Mouse (Mus musculus) lung, embryonic 15.5 days (tissue): Measurements from ENCODE around the gene Naf1. TPM values are rescaled to one million over a fixed set of nuclear protein-coding genes. Genes with fewer than 3 reads are reported as not detected.

Experiments used
- ATAC-seq: fragments of 200-750 bp; cut with Nextera tagmentation; 2 replicates; pipeline ENCODE4 v1.8.0; 2017; ENCODE audit warnings: moderate number of reproducible peaks, borderline replicate concordance; ENCODE audit not compliant: low FRiP score, low TSS enrichment; ENCODE audit errors: extremely low read depth
- H3K27ac ChIP-seq: fragments of 300-500 bp; sonication (generic); 2 replicates; pipeline ENCODE4 v1.5.1; 2015; ENCODE audit warnings: moderate library complexity, mild to moderate bottlenecking, inconsistent platforms
- H3K27me3 ChIP-seq: fragments of 300-500 bp; sonication (generic); 2 replicates; pipeline ENCODE4 v1.6.1; 2015; ENCODE audit warnings: inconsistent platforms
- H3K36me3 ChIP-seq: fragments of 300-500 bp; sonication (generic); 2 replicates; pipeline ENCODE4 v1.6.1; 2015; ENCODE audit warnings: inconsistent platforms
- H3K4me1 ChIP-seq: fragments of 300-500 bp; sonication (generic); 2 replicates; pipeline ENCODE4 v1.6.1; 2015; ENCODE audit warnings: inconsistent platforms
- H3K4me2 ChIP-seq: fragments of 300-500 bp; sonication (generic); 2 replicates; pipeline ENCODE4 v1.6.1; 2015; ENCODE audit warnings: inconsistent platforms, mild to moderate bottlenecking, moderate library complexity
- H3K4me3 ChIP-seq: fragments of 300-500 bp; sonication (generic); 2 replicates; pipeline ENCODE4 v1.5.1; 2015; ENCODE audit warnings: mild to moderate bottlenecking, inconsistent platforms
- H3K9ac ChIP-seq: fragments of 300-500 bp; sonication (generic); 2 replicates; pipeline ENCODE4 v1.6.1; 2015; ENCODE audit warnings: inconsistent platforms
- H3K9me3 ChIP-seq: fragments of 300-500 bp; sonication (generic); 2 replicates; pipeline ENCODE4 v1.6.1; 2016; ENCODE audit warnings: inconsistent platforms
- WGBS: fragments of 180-500 bp; shearing (Covaris S2); methylation state at CpG from one replicate; pipeline ENCODE4 v1.1.7; 2015; 5-methylcytosine and 5-hydroxymethylcytosine counted together
- polyA plus RNA-seq: library from polyadenylated mRNA; unstranded; fragments of >200 nt; fragmentation: Nextera tagmentation; extraction: Ambion mirVana; gene quantifications from 2 replicates; pipeline ENCODE4 v1.2.1, GENCODE M21; 2015

The Naf1 gene
- polyA plus RNA-seq, 1 experiment from 2014 or later: 3.3 TPM

DNA sequence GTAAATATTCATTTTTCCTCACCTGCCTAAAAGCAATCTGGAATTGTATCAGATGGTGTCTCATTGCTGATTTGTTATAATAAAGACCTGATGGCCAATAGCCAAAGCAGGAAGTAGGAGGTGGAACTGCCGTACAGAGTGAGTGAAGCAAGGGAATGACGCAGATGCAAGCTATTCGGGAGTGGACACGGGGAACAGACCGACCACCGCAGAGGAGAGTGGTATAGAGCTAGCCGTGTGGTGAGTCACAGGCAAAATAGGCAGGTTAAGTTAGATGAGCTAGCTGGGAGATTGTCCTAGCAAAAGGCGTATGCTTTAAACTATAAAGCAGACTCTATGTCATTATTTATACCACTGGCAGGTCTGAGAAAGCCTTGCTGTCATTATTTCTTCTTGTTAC is 46.1 kb downstream of the Naf1 start:
- no peak overlapping the region for H3K4me3 ChIP-seq
- 75% methylated on average over 8 of the region's 8 CpGs for WGBS
- H3K36me3 ChIP-seq: no peaks in the 10 kb centered on the region
- no peak overlapping the region for H3K4me2 ChIP-seq
- ATAC-seq: no peak
- H3K9me3 ChIP-seq: no peaks in the 10 kb centered on the region
- H3K27me3 ChIP-seq: no peaks in the 10 kb centered on the region
- no peak overlapping the region for H3K9ac ChIP-seq
- no peak overlapping the region for H3K27ac ChIP-seq
- no peaks in the 10 kb centered on the region for H3K4me1 ChIP-seq

DNA sequence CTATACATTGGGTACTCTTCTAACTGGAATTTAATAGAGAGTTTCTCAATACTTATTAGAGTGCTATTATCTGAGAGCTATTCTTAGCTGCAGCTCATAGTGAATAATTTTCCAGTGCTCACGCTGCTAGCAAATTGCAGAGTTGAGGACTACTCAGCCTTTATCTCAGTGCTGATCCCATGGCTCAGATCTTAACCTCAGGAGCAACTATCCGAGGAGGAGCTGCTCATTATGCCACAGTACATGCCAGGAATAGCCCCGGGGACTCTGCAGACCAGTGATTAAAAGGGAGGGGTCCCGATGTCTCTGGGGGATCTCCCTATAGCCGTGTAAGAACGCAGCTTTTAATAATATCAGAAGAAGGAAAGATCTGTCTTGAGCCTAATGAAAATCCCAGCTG is 50.7 kb downstream of the Naf1 start:
- Histone ChIP-seq H3K9ac (no peak overlapping the region), H3K4me1 (no peaks in the 10 kb centered on the region), H3K4me2 (no peak overlapping the region), H3K9me3 (no peaks in the 10 kb centered on the region), H3K27ac (no peak overlapping the region), H3K27me3 (no peaks in the 10 kb centered on the region), H3K4me3 (no peak overlapping the region), H3K36me3 (no peaks in the 10 kb centered on the region)
- no peak for ATAC-seq
- 36% methylated on average over 6 of the region's 6 CpGs for WGBS

DNA sequence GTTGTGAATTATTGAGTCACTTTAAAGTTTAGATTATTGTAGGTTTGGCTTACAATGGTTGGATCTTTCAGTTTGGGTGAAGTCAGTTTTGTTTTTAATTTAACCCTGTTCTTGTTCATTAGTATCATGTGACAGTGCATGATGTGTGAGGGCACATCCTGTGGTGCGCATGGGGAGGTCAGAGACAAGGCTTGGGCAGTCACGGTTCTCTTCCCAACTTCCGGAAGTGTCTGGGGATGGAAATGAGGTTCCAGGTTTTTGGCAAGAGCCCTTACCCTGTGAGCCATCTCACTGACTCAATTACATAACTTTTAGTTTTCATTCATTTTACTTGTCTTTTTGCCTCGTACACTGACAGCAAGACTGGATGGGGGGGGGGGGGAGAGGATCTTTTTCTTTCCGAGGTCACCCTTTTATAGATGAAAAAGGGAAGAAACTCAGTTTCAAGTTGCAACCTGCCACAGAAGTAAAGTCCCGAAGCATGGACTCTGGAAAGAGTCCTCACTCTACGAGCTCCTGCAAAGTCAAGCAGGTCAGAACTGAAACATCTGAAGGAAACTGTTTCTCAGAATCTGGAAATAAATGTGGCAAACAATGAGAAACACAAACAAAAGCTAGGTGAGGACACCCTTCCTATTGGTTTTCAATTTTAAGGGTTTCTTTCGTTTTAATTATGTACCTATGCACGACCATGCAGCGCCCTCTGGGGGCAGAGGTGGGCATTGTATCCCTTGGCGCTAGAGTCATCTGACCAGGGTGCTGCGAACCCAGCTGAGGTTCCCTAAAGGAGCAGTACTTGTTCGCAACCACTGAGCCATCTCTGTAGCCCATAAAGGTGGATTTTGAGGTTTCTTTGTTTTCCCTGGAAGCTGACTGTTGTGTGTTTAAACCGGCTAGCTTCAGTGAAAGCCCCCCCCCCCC is 53.9 kb downstream of the Naf1 start:
- Histone ChIP-seq H3K9me3 (no peaks in the 10 kb centered on the region), H3K27me3 (no peaks in the 10 kb centered on the region), H3K4me3 (no peak overlapping the region), H3K4me1 (no peaks in the 10 kb centered on the region), H3K36me3 (no peaks in the 10 kb centered on the region), H3K4me2 (no peak overlapping the region), H3K27ac (no peak overlapping the region), H3K9ac (no peak overlapping the region)
- ATAC-seq: no peak
- WGBS: 58% methylated on average over 14 of the region's 14 CpGs

DNA sequence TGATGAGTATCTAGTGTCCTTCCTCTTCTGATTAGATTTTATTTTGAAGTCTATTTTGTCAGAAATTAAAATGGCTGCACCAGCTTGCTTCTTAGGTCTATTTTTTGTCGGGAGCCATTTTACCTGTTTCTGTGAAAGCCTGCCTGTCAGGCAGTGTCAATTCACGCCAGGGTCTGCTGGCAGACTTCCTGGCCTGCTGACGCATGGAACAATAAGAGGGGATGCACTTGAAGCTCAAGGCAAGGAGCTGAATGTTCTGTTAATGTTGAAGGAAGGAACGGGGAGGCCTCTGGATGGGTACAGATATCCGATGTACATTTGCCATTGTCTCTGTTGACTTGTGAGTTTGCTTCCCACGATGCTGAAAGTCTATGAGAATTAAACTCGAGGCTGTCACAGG is 56.0 kb downstream of the Naf1 start:
- no peaks in the 10 kb centered on the region for H3K9me3 ChIP-seq
- 55% methylated on average over 7 of the region's 7 CpGs for WGBS
- H3K9ac ChIP-seq: no peak overlapping the region
- H3K4me3 ChIP-seq: no peak overlapping the region
- no peak for ATAC-seq
- H3K27ac ChIP-seq: no peak overlapping the region
- H3K36me3 ChIP-seq: no peaks in the 10 kb centered on the region
- H3K27me3 ChIP-seq: no peaks in the 10 kb centered on the region
- H3K4me2 ChIP-seq: no peak overlapping the region
- no peaks in the 10 kb centered on the region for H3K4me1 ChIP-seq

DNA sequence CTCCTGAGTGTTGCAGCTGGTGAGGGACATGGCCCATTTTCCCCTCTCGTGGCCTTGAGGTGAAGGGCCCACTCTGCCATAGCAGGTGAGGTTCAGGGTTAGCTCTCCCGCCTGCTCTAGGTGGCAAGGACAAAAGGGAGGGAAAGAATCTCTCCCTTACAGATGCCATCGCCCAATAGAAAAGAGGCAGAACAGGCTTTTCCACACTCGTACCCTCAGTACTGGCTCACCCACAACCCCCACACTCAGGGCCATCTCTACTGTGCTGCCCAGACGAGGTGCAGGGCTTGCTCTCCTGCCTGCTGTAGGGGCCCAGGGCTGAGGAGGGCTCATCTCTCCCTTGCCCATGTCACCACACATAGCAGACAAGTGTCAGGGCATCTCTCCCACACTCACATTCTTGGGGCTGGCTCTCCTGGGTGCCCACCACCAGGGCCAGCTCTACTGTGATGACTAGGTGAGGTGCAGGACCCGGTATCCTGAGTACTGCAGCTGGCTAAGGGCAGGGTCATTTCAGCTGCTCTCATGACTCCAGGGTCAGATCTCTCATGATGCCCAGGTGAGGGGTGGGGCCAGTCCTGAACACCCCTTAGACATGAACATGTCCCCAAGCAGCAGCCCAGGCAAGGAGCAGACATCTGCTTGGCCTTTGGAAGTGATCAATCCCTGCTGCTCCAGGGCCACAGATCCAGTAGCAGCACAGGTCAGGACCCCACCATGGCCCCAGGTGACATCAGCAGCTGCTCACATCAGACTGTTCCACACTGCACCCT is 57.9 kb downstream of the Naf1 start:
- no peak overlapping the region for H3K4me3 ChIP-seq
- H3K9me3 ChIP-seq: no peaks in the 10 kb centered on the region
- no peak overlapping the region for H3K27ac ChIP-seq
- H3K36me3 ChIP-seq: no peaks in the 10 kb centered on the region
- H3K27me3 ChIP-seq: no peaks in the 10 kb centered on the region
- no peak overlapping the region for H3K4me2 ChIP-seq
- WGBS: 54% methylated on average over 6 of the region's 6 CpGs
- ATAC-seq: peak; percentile 55; the same call in 1 of the 2 replicates
- no peaks in the 10 kb centered on the region for H3K4me1 ChIP-seq
- H3K9ac ChIP-seq: no peak overlapping the region

DNA sequence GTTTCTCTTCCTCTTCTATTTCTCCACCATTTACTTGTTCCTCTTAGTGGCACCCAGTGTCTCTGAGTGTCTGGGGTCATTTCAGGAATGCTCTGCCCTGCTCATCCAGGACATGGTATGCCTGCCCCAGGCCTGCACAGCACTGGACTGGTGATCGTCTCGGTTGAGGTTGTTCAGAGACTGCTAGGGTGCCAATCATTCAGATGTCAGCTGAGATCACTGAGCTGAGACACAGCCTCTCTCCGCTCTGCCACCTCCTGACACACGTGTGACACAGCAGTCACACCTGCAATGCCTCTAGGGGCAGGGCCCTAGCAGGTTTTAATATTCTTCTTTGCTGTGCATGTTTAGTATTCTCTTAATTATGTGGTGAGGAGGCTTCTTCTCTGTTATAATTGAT is 58.5 kb downstream of the Naf1 start:
- Histone ChIP-seq H3K9me3 (no peaks in the 10 kb centered on the region), H3K4me3 (no peak overlapping the region), H3K27ac (no peak overlapping the region), H3K9ac (no peak overlapping the region), H3K36me3 (no peaks in the 10 kb centered on the region), H3K27me3 (no peaks in the 10 kb centered on the region), H3K4me2 (no peak overlapping the region), H3K4me1 (no peaks in the 10 kb centered on the region)
- no peak for ATAC-seq
- 64% methylated on average over 4 of the region's 4 CpGs for WGBS

DNA sequence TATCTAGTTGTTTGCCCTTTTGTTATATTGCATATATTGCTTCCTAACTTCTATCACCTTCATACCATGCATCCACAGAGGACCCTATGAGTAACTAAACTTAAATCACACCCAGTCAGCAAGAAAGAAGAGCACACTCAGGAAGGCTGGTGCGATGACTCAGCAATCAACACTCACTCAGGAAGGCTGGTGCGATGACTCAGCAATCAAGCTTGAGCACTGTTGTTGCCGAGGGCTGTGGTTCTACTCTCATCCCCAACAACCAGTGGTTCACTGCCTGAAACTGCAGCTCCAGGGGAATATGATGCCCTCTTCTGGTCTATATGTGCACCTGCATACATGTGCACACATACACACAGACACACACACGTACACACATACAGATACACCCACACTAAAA is 73.7 kb downstream of the Naf1 start:
- Histone ChIP-seq H3K4me2 (no peak overlapping the region), H3K9me3 (no peaks in the 10 kb centered on the region), H3K9ac (no peak overlapping the region), H3K4me3 (no peak overlapping the region), H3K27me3 (no peaks in the 10 kb centered on the region), H3K4me1 (no peaks in the 10 kb centered on the region), H3K27ac (no peak overlapping the region), H3K36me3 (no peaks in the 10 kb centered on the region)
- WGBS: 89% methylated on average over 4 of the region's 4 CpGs
- ATAC-seq: no peak

DNA sequence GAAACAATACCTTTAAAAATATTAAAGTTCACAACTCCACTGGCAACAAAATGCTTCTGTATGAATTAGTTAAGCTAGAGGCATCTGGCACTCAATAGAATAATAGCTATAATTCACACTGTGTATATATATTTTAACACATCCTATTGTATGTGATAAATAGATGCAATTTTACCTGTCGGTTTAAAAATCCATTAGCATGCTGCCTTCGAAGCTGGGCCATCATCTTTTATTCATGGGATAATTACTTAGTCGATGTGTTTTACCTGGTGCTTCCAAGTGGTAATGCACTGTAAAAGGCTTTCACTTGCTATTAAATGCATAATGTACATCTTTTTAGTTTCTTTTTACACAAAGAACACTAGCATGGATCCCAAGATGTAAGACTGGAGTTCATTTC is 76.2 kb downstream of the Naf1 start:
- ATAC-seq: no peak
- no peaks in the 10 kb centered on the region for H3K27me3 ChIP-seq
- WGBS: 80% methylated on average over 3 of the region's 3 CpGs

More for the DNA sequence above, 76.2 kb downstream of the Naf1 start:
- Histone ChIP-seq H3K4me1 (no peaks in the 10 kb centered on the region), H3K9ac (no peak overlapping the region), H3K4me2 (no peak overlapping the region), H3K9me3 (no peaks in the 10 kb centered on the region), H3K27ac (no peak overlapping the region), H3K36me3 (no peaks in the 10 kb centered on the region), H3K4me3 (no peak overlapping the region)

Other genes with a start within 250 kb of the Naf1 start
- 0.06 TPM in 1 of 2 replicates, not detected in the other for gene Npy5r, start 172.1 kb upstream of the Naf1 start, polyA plus RNA-seq
- 0.47 and 0.74 TPM in 2 replicates for gene Npy1r, start 163.0 kb upstream of the Naf1 start, polyA plus RNA-seq